Mouse (Mus musculus): Measurements from ENCODE around the gene Mgat4e. TPM values are rescaled to one million over a fixed set of nuclear protein-coding genes. Genes with fewer than 3 reads are reported as not detected.
"Not testable (repeated sequence)": the region's sequence is repeated elsewhere in the genome, so short reads cannot be mapped to it uniquely, and the experiment has no call there.

Mgat4e gene
- total RNA-seq, 2 experiments from 2014 or later, result not detected

- DNase-seq (ENCODE audit: low spot score in 2 of 2), result peak; percentile 76 to 79
Observed at GRCm38 (mm10) chr1:134555871-134556670, 6.6 kb upstream of the Mgat4e start.

DNA sequence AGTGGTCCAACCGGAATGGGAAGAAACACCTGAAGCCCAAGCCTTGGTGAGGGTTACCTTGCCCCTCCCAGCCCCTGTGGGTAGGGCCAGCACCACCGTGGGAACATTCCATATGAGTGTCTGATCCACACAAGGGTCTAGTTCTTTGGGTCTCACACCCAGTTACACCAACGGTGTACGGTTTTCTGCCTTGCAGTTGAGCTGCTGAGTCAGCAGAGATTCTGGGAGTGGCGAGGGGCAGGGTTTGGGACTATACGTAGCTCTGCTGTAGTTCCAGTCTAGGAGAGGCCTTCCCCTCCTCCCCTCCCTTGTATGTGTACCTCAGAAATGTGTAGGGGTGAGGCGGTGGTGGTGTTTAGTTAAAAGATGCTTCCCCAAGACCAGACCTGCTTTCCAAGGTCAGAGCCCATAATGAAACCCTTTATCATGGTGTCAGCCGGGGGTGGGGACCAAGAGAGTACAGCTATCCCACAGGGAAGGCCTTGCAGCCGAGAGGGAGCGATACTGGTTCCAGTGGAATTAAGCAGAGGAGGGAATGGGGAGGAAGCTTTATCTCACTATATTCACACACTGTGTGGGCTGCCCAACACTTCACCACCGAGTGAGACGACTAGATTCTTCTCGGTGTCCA is 5.9 kb upstream of the Mgat4e start:
- DNase-seq (ENCODE audit: low spot score in 2 of 2), result no peak

DNA sequence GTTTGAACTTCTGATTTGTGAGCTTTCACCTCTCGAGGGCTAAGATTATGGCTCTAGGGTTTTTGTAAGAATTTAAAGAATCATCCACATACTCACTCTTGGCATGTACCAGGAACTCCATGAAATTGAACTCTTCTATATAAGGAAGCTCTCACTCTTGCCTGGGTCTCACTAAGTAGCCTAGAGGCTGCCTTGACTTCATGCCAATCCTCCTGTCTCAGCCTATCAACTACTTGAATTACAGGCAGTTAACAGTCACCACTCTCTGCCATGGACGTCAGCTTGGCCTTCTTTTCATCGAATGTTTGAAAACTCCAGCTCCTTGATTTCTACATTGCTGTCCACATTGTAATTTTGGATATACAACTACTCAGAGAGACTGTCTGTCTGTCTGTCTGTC is 2.9 kb upstream of the Mgat4e start:
- no peak for DNase-seq (ENCODE audit: low spot score in 2 of 2)

DNA sequence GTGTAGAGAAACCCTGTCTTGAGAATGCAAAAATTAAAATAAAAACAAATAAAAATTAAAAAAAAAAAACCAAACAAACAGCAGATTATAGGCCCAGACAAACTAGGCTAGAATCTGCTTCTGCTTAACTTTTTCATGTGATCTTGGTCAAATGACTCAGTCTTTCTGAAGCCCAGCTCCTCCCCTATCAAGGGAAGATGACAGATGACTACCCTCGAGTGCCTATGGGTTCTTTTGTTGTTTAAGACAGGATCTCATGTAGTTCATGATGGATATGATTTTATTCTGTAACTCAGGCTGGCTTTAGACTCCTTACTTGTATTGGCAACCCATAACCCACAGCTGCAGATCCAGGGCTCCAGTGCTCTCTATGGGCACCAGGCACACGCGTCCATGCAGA is 2.4 kb upstream of the Mgat4e start:
- no peak for DNase-seq (ENCODE audit: low spot score in 2 of 2)

DNA sequence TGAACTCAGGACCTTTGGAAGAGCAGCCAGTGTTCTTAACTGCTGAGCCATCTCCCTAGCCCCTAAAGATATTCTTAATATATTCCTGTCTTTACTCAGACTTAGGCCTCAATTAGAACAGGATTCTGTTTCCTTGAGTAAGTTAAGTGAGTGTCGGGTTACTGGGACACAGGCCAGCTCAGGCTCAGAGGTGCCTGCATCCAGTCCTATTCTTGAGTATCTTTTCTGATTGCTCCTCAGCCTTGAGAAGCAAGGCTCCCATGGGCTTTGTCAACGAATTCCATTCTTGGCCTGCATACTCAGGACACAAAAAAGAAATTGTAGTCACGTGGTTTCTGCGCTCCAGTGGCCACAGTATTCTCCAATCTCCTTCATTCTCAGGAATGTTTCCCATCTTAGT is 1.3 kb downstream of the Mgat4e start:
- DNase-seq (ENCODE audit: low spot score in 2 of 2), result no peak

GRCm38 (mm10) chr1:134540610-134541009 is 8.9 kb downstream of the Mgat4e start:
- no peak for DNase-seq (ENCODE audit: low spot score in 2 of 2)

DNA sequence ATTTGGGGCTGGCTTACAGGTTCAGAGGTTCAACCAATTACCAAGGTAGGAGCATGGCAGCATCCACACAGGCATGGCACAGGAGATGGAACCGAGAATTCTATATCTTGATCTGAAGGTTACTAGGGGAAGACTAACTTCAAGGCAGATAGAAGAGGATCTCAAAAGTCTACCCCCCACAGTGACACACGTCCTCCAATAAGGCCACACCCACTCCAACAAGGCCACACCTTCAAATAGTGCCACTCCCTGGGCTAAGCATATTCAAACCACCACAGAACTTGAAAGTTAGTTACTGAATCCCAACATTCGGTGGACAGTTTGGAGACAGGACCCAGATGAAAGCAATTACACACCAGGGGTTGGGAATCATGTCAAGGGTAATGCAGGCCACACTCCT is 14.0 kb downstream of the Mgat4e start:
- no peak for DNase-seq (ENCODE audit: low spot score in 2 of 2)

DNA sequence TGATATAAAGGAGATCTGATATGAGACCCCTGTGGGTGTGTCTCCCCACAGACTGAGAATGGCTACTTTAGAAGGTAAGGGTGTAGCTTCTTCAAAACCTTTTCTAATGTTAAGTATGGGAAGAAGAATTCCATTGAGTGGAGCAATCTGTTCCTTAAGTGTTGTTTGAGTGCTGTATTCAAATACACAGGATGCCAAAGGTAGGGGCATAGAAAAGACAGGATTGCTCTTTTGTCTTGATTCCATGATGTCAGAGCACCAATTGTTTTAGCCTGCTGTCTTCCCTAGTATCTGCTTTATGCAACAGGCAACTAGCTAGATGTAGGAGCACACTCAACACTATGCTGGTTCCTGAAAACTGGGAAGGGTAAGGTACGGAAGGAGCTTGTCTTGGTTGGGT is 14.4 kb downstream of the Mgat4e start:
- DNase-seq (ENCODE audit: low spot score in 2 of 2), result no peak

- not testable (repeated sequence) for DNase-seq (ENCODE audit: low spot score in 2 of 2)
Observed at GRCm38 (mm10) chr1:134533710-134534109, 15.8 kb downstream of the Mgat4e start.

- peak; percentile 61 to 70 for DNase-seq (ENCODE audit: low spot score in 2 of 2)
Observed at GRCm38 (mm10) chr1:134530618-134531017, 18.9 kb downstream of the Mgat4e start.

DNA sequence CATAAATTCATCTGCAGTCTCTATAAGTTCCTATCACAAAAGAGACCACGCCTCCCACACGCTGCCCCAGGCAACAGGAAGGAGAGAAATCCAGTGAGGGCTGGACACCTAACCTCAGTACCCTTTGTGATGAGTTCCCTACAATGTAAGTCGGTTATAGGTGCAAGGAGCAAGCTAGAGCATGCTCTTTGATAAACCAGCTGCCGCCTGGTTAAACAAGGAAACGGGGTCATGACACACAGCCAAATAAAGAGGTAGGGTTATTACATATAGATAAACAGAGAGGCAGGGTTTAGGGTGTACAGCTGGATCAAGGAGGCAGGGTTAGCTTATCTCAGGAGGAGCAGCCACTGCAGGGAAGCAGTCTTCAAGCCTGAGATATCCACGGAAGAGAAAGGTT is 22.7 kb downstream of the Mgat4e start:
- no peak for DNase-seq (ENCODE audit: low spot score in 2 of 2)

- no peak for DNase-seq (ENCODE audit: low spot score in 2 of 2)
Observed at GRCm38 (mm10) chr1:134525015-134525414, 24.5 kb downstream of the Mgat4e start.

GRCm38 (mm10) chr1:134524424-134524823 is 25.1 kb downstream of the Mgat4e start:
- no peak for DNase-seq (ENCODE audit: low spot score in 2 of 2)

DNA sequence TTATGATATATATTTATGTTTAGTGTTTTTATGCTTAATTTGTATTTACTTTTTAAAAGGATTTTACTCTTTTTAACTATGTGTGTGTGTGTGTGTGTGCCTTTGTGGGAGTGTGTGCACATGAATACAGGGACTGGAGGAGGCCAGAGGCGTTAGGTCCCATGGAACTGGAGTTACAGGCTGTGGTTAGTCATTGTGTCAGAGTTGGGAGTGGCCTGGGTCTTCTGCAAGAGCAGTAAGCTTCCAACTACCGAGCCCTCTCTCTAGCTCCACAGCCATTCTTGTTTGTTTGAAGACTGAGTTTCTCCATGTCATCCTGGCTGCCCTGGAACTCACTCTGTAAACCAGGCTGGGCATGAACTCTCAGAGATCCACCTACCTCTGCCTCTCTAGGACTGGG is 27.2 kb downstream of the Mgat4e start:
- no peak for DNase-seq (ENCODE audit: low spot score in 2 of 2)

- no peak for DNase-seq (ENCODE audit: low spot score in 2 of 2)
Observed at GRCm38 (mm10) chr1:134521163-134521562, 28.3 kb downstream of the Mgat4e start.

GRCm38 (mm10) chr1:134520001-134520721 is 29.3 kb downstream of the Mgat4e start:
- DNase-seq (ENCODE audit: low spot score in 2 of 2), result no peak

DNA sequence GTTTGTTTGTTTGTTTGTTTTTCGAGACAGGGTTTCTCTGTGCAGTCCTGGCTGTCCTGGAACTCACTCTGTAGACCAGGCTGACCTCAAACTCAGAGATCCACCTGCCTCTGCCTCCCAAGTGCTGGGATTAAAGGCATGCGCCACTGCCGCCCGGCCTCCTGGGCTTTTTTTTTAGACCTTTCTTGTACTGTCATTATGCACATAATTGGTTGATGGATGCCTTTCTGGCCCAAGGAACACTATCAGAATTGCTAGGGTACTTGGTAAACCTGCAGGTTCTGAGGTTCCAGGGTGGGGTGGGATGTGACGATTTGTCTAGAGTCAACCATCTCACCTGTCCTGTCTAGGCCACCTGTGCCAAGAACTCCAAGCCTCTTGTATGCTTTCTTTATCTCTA is 30.3 kb downstream of the Mgat4e start:
- not testable (repeated sequence) for DNase-seq (ENCODE audit: low spot score in 2 of 2)

GRCm38 (mm10) chr1:134518677-134519076 is 30.8 kb downstream of the Mgat4e start:
- peak; percentile 87 for DNase-seq (ENCODE audit: low spot score in 2 of 2)

DNA sequence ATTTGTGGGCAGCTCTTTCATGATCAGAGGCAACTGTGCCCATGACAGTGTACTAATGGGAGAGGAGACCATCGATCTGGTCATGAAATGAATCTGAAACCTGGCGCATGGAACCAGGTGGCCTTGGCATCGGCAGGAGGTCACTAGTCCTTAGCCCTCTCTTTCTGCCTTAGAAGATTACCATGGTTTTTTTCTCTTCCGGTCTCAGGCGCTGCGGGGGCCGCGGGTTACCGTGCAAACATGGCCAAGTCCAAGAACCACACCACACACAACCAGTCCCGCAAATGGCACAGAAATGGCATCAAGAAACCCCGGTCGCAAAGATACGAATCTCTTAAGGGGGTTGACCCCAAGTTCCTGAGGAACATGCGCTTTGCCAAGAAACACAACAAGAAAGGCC is 31.6 kb downstream of the Mgat4e start:
- DNase-seq (ENCODE audit: low spot score in 2 of 2), result not testable (repeated sequence)

- no peak for DNase-seq (ENCODE audit: low spot score in 2 of 2)
Observed at GRCm38 (mm10) chr1:134516491-134517198, 32.8 kb downstream of the Mgat4e start.

DNA sequence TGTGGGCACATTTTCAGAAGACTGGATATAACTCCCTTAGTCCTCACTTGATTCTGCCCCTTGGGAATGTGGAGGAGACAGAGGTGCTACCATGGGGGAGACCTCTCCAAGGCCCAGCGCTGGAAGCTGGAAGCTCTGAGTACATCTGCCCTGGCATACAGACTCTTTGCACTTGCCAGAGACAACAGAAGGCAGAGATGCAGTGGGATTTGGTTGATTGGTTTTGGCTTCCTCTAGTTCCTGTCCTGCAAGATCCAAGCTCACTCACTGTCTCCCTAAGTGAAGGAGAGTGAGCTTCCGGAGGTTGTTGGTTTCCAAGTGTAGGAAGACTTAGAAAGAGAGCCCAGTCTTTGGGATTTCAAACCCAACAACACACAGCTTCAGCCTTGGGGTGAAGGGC is 33.6 kb downstream of the Mgat4e start:
- no peak for DNase-seq (ENCODE audit: low spot score in 2 of 2)

Data from layer of hippocampus, postnatal 10 days (tissue).